Mouse (Mus musculus) E14TG2a.4 (cell line): ENCODE data around the gene Sec1.

Source experiments
- CTCF ChIP-seq: conservative IDR thresholded peaks from 2 replicates; pipeline ENCODE4 v1.5.1; 2014; ENCODE audit warnings: low read length
- NANOG ChIP-seq: IDR thresholded peaks from 2 replicates; pipeline ENCODE4 v1.6.1; 2014; ENCODE audit warnings: borderline replicate concordance, low read length, mixed read lengths

- TF ChIP-seq CTCF (no peak), NANOG (no peak)
Observed at GRCm38 (mm10) chr7:45689800-45690199, 4.4 kb downstream of the Sec1 start.
